Mouse (Mus musculus) cerebellum, adult 2 months (tissue): Measurements from ENCODE around the gene 4933412E24Rik.

ENCODE experiments used
- CTCF ChIP-seq: fragments of 200-500 bp; IDR thresholded peaks from 2 replicates; pipeline ENCODE4 v1.5.1; 2011; ENCODE audit warnings: low read depth, mild to moderate bottlenecking, control low read depth, low read length, moderate library complexity, borderline replicate concordance; ENCODE audit not compliant: insufficient read depth
- POLR2A ChIP-seq: fragments of 200-500 bp; IDR thresholded peaks from 2 replicates; pipeline ENCODE4 v1.6.1; 2011; ENCODE audit warnings: low read length, control low read depth, borderline replicate concordance; ENCODE audit not compliant: insufficient read depth

- TF ChIP-seq CTCF: no peak
- no peak for TF ChIP-seq POLR2A
Measured at GRCm38 (mm10) chr15:60009610-60010009, 6.8 kb downstream of the 4933412E24Rik start.
